Mouse (Mus musculus) frontal cortex, adult 2 months (tissue): ENCODE results near the gene H2-M5. TPM values are rescaled to one million over a fixed set of nuclear protein-coding genes. Genes with fewer than 3 reads are reported as not detected.
"Not testable (repeated sequence)": the region's sequence is repeated elsewhere in the genome, so short reads cannot be mapped to it uniquely, and the experiment has no call there.

Experiments used
- DNase-seq, 2 experiments: peaks; one replicate each; pipeline ENCODE4 v3.0.0; 2022; ENCODE audit warnings: low spot score in 1 of 2; ENCODE audit errors: extremely low spot score in 1 of 2
- polyA plus RNA-seq: library from polyadenylated mRNA; depleted of rRNA; stranded (reverse); fragments of >200 nt; gene quantifications from 2 replicates; pipeline ENCODE4 v1.2.3, GENCODE M21; 2012

The H2-M5 gene
- polyA plus RNA-seq, 1 experiment = 3.3 TPM

GRCm38 (mm10) chr17:36994528-36994927, 5.2 kb upstream of the H2-M5 start:
- no peak for DNase-seq

GRCm38 (mm10) chr17:36993770-36994325, 4.5 kb upstream of the H2-M5 start:
- no peak for DNase-seq

GRCm38 (mm10) chr17:36992336-36993104, 3.2 kb upstream of the H2-M5 start:
- DNase-seq = no peak

- not testable (repeated sequence) for DNase-seq
Measured at GRCm38 (mm10) chr17:36990630-36991029, 1.3 kb upstream of the H2-M5 start.

- no peak for DNase-seq
Measured at GRCm38 (mm10) chr17:36988475-36988874, 862 bp downstream of the H2-M5 start.

- no peak for DNase-seq
Measured at GRCm38 (mm10) chr17:36982253-36983155, 6.8 kb downstream of the H2-M5 start.

- no peak for DNase-seq
Measured at GRCm38 (mm10) chr17:36981845-36982244, 7.5 kb downstream of the H2-M5 start.

- DNase-seq = peak; percentile 22 to 52
Measured at GRCm38 (mm10) chr17:36981221-36981813, 8.0 kb downstream of the H2-M5 start, which contains the start of gene 2410137M14Rik. Gene 2410137M14Rik (minus strand): TSS chr17:36981237.

- DNase-seq = no peak
Measured at GRCm38 (mm10) chr17:36973271-36973787, 16.0 kb downstream of the H2-M5 start.

GRCm38 (mm10) chr17:36972791-36973190, 16.5 kb downstream of the H2-M5 start:
- no peak for DNase-seq

- DNase-seq = no peak
Measured at GRCm38 (mm10) chr17:36971172-36971850, 18.0 kb downstream of the H2-M5 start.

- DNase-seq = no peak
Measured at GRCm38 (mm10) chr17:36970316-36970890, 18.9 kb downstream of the H2-M5 start.

GRCm38 (mm10) chr17:36966875-36967274, 22.5 kb downstream of the H2-M5 start:
- DNase-seq = no peak

- no peak for DNase-seq
Measured at GRCm38 (mm10) chr17:36961125-36961524, 28.2 kb downstream of the H2-M5 start.

- no peak for DNase-seq
Measured at GRCm38 (mm10) chr17:36958884-36959283, 30.5 kb downstream of the H2-M5 start.

- DNase-seq = peak; percentile 94 to 98
Measured at GRCm38 (mm10) chr17:36957999-36958743, 31.2 kb downstream of the H2-M5 start, which contains the start of the genes Znrd1 and Znrd1as. Gene Znrd1 (minus strand): TSS chr17:36958559. Gene Znrd1as (plus strand): TSS chr17:36958592.

- no peak for DNase-seq
Measured at GRCm38 (mm10) chr17:36953062-36953461, 36.3 kb downstream of the H2-M5 start.

- DNase-seq = no peak
Measured at GRCm38 (mm10) chr17:36952631-36953030, 36.7 kb downstream of the H2-M5 start.
